Mouse (Mus musculus): Measurements from ENCODE around the gene Cdhr4.

GRCm38 (mm10) chr9:108048566-108048955, 56.3 kb downstream of the Cdhr4 start:
- TF ChIP-seq TAL1 (IDR thresholded peaks at IDR 0.05; ENCODE audit: low read length) (no peak), GATA1 (IDR thresholded peaks at IDR 0.05; ENCODE audit: low read length) (no peak)
